23 mouse cellular contexts compared by ENCODE assay signal in genomic region chr14:20371854-20372253, GRCm38 (mm10).
"Had no signal": no experiment of that assay in that cellular context is flagged by ENCODE, and none has a peak within 500 bp of the region (broad histone marks: within the 10 kb centered on the region; RNA-seq: fewer than 3 reads in every experiment).

No protein-coding gene starts in this region.

- H3K4me1 ChIP-seq: hindbrain, embryonic 13.5 days; hindbrain, embryonic 15.5 days; limb, embryonic 13.5 days; limb, embryonic 15.5 days had no signal

- H3K27ac ChIP-seq: gastrocnemius, adult 2 months; heart, adult 2 months; heart, embryonic 13.5 days; heart, embryonic 15.5 days; hindbrain, embryonic 13.5 days; hindbrain, embryonic 15.5 days; hindbrain, postnatal 0 days; kidney, postnatal 0 days; layer of hippocampus, adult 2 months; left cerebral cortex, adult 2 months; limb, embryonic 13.5 days; limb, embryonic 15.5 days; liver, embryonic 12.5 days; liver, embryonic 14.5 days had no signal

- H3K4me3 ChIP-seq: gastrocnemius, adult 2 months; heart, adult 2 months; heart, embryonic 13.5 days; heart, embryonic 15.5 days; hindbrain, embryonic 13.5 days; hindbrain, embryonic 15.5 days; layer of hippocampus, adult 2 months; left cerebral cortex, adult 2 months; limb, embryonic 13.5 days; limb, embryonic 15.5 days; liver, embryonic 12.5 days had no signal

- DNase-seq: gastrocnemius, adult 2 months; gastrocnemius, postnatal 10 days; gastrocnemius, postnatal 25 days; heart, adult 2 months; heart, postnatal 14 days; heart, postnatal 36 days; kidney, adult 18-20 months; kidney, adult 8-10 months; kidney, postnatal 14 days; kidney, postnatal 36 days; left cerebral cortex, postnatal 4 days had no signal

- H3K27me3 ChIP-seq: heart, embryonic 13.5 days; heart, embryonic 15.5 days; hindbrain, embryonic 13.5 days; hindbrain, embryonic 15.5 days; limb, embryonic 13.5 days; limb, embryonic 15.5 days; liver, embryonic 12.5 days had no signal
